Mouse (Mus musculus) kidney, postnatal 0 days (tissue): ENCODE results near the gene Tmem47. TPM values are rescaled to one million over a fixed set of nuclear protein-coding genes. Genes with fewer than 3 reads are reported as not detected.
A peak's percentile ranks its signal among the peaks of the same experiment; 100 is the strongest.

Experiments
- ATAC-seq: fragments of 200-750 bp; cut with Nextera tagmentation; replicated peaks from 2 replicates; pipeline ENCODE4 v1.8.0; 2017; ENCODE audit warnings: low read depth, moderate number of reproducible peaks, moderate TSS enrichment, moderate library complexity; ENCODE audit not compliant: low FRiP score
- DNase-seq: peaks from one replicate; pipeline ENCODE4 v3.0.0-alpha.2; 2016; ENCODE audit warnings: low spot score
- H3K27ac ChIP-seq: fragments of 300-500 bp; sonication (generic); 2 replicates; pipeline ENCODE4 v1.5.1; 2014; ENCODE audit warnings: mild to moderate bottlenecking
- H3K27me3 ChIP-seq: fragments of 300-500 bp; sonication (generic); 2 replicates; pipeline ENCODE4 v1.6.1; 2014; ENCODE audit warnings: low read length, mixed read lengths; ENCODE audit not compliant: insufficient read depth
- H3K36me3 ChIP-seq: fragments of 300-500 bp; sonication (generic); 2 replicates; pipeline ENCODE4 v1.6.1; 2014; ENCODE audit warnings: low read length, mixed read lengths; ENCODE audit not compliant: insufficient read depth
- H3K4me1 ChIP-seq: fragments of 300-500 bp; sonication (generic); replicated peaks from 2 replicates; pipeline ENCODE4 v1.6.1; 2014; ENCODE audit warnings: antibody characterized with exemption, low read length, mixed read lengths; ENCODE audit not compliant: insufficient read depth
- H3K4me2 ChIP-seq: fragments of 300-500 bp; sonication (generic); 2 replicates; pipeline ENCODE4 v1.6.1; 2014; ENCODE audit warnings: mild to moderate bottlenecking, low read length, moderate library complexity, mixed read lengths
- H3K4me3 ChIP-seq: fragments of 300-500 bp; sonication (generic); replicated peaks from 2 replicates; pipeline ENCODE4 v1.5.1; 2014; ENCODE audit warnings: low read depth, low read length
- H3K9ac ChIP-seq: fragments of 300-500 bp; sonication (generic); 2 replicates; pipeline ENCODE4 v1.6.1; 2014; ENCODE audit warnings: low read depth, low read length
- H3K9me3 ChIP-seq: fragments of 300-500 bp; sonication (generic); replicated peaks from 2 replicates; pipeline ENCODE4 v1.6.1; 2016; ENCODE audit warnings: low read length, inconsistent platforms, mixed read lengths
- CTCF ChIP-seq: IDR thresholded peaks from 2 replicates; pipeline ENCODE4 v1.5.1; 2016; ENCODE audit warnings: antibody characterized with exemption, low read depth, mild to moderate bottlenecking, moderate library complexity
- WGBS: fragments of 180-500 bp; shearing (Covaris S2); extraction: QIAGEN DNeasy Blood & Tissue Kit; methylation state at CpG from one replicate; pipeline ENCODE4 v1.1.7; 2014; 5-methylcytosine and 5-hydroxymethylcytosine counted together
- polyA plus RNA-seq: library from polyadenylated mRNA; unstranded; fragments of >200 nt; fragmentation: Nextera tagmentation; extraction: Ambion mirVana; gene quantifications from 2 replicates; pipeline ENCODE4 v1.2.1, GENCODE M21; 2015

Gene Tmem47
- polyA plus RNA-seq, result 12.1 and 12.8 TPM in 2 replicates

DNA sequence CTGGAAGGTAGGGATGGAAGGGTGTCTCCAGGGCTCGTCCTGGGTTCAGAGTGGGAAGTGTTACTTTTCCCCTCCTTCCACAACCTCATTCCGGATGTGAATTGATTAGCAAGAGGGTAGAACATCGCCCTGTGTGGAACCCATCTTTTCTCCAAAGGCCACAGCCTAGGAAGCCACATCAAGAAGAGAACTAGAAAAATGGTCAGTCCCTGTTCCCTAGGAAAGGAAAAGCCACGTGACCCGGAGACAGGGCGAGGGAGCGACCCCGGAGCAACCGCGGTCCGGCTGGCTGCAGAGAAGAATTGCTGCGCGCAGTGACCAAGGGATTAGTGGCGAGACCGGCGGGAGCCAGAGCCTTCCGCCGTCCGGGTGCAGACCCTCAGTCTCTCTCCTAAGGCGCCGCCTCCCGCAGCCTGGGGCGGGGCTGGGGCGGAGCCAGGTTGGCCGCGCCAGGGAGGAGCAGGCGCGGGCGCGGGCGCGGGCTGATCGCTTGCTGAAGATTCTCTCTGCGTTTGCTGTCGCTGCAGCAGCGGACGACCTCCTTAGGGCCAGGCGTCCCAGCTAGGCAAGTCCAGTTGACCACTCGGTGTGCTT, at the start of gene Tmem47:
Gene Tmem47 (plus strand): TSS at position 489 of the 594 bp plus-strand sequence.
- WGBS, result 12% methylated on average over 34 of the region's 39 CpGs
- Histone ChIP-seq H3K4me3 (peak within 1 kb of the TSS; percentile 58), H3K27ac (peak within 1 kb of the TSS; percentile 68), H3K9ac (peak within 1 kb of the TSS; percentile 67), H3K4me2 (peak within 1 kb of the TSS; percentile 66), H3K36me3 (no peaks in the 10 kb centered on the region), H3K27me3 (no peaks in the 10 kb centered on the region), H3K4me1 (no peaks in the 10 kb centered on the region), H3K9me3 (no peaks in the 10 kb centered on the region)
- ATAC-seq (peak; percentile 97), DNase-seq (peak; percentile 85)
- TF ChIP-seq CTCF, result no peak

DNA sequence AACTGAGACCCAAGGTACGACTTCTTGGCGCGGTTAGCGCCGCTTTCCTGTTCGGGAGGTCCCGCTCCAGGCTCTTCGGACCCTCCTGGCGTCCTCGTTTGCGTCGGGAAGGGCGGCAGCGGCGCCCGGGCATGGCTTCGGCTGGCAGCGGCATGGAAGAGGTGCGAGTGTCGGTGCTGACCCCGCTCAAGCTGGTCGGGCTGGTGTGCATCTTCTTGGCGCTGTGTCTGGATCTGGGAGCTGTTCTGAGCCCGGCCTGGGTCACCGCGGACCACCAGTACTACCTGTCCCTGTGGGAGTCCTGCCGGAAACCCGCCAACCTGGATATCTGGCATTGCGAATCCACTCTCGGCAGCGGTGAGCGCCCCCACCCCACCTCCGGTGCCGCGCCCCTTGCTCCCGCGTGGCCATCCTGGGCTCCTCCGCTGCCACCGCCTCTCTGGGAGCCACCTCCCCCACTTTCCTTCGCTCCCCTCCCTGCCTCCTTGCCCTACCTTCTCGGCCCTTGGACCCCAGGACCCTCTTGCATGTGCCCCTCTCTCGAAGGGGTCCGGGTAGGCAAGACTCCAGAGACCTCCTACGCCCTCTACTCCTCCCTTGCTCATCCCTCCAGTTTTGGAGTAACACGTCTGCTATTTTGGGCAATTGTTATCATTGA, 435 bp downstream of the Tmem47 start:
- peak; percentile 62 for ATAC-seq
- Histone ChIP-seq H3K27ac (peak overlapping the region; percentile 68), H3K36me3 (no peaks in the 10 kb centered on the region), H3K27me3 (no peaks in the 10 kb centered on the region), H3K4me2 (peak overlapping the region; percentile 66), H3K9ac (peak overlapping the region; percentile 67), H3K4me3 (peak overlapping the region; percentile 58), H3K9me3 (no peaks in the 10 kb centered on the region), H3K4me1 (no peaks in the 10 kb centered on the region)
- TF ChIP-seq CTCF, result no peak
- 28% methylated on average over 45 of the region's 45 CpGs for WGBS
- DNase-seq, result peak; percentile 2

DNA sequence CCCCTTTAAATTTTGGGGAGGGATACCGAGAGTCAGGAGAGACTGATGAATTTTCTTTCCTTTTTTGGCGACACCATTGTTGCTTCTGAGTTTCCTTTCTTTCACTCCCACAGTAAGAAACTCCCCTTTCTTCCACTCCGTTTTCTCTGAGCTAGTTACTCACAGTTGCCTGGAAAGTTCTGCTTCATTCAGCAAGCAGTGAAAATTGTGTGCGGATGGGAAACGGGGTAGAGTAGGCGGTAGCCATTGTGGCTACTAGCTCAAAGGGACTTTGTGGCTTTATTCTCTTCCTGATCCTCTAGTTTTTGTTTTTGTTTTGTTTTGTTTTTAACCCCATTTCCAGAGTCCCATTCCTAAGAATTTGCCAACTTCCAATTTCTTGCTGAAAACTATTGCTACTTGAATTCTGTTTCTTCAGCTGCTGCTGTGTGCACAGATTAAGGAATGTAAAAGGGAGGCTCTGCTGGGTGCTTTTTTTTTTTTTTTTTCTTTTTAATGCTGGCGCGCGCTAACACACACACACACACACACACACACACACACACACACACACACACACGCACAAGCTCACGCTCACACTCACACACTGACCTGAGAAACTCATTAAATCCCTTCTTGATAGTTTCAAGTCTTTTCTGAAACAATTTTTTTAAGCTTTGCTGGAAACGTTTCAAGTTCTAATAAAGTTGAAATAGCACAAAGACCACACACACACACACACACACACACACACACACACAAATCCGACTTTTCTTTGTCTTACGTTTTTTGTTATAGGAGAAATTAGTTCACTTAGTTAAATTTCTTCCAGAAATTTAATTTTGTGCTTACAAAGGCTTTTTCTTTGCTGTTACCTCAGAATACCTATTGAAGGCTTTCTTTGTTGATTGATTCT, 1.5 kb downstream of the Tmem47 start:
- Histone ChIP-seq H3K27ac (0 out of 2 replicates have a peak overlapping the region, but pooled peaks have one; percentile 57), H3K4me3 (peak overlapping the region; percentile 58), H3K4me1 (no peaks in the 10 kb centered on the region), H3K9ac (peak overlapping the region; percentile 27; the same call in 1 of the 2 replicates), H3K4me2 (peak overlapping the region; percentile 66), H3K36me3 (no peaks in the 10 kb centered on the region), H3K27me3 (no peaks in the 10 kb centered on the region), H3K9me3 (no peaks in the 10 kb centered on the region)
- ATAC-seq (no peak), DNase-seq (peak; percentile 61)
- no peak for TF ChIP-seq CTCF
- 19% methylated on average over 13 of the region's 14 CpGs for WGBS

DNA sequence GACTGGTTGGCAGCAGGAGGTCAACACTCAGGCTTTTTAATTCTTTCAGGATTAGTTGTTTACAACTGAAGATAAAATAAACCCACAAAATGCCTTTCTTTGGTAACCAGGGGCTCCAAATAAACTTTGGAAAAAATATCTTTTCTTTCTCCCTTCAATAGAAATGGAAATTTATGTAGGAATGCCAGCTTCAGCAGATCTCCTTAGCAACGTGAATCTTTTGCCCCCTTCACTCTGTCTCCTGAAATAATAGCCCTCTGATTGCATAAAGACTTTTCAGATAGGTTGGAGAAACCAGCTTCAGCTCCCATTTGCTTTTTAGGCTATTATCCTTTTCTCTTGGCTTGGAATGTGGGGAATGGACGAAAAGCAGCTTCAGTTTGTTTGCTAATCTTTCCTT, 2.2 kb downstream of the Tmem47 start:
- peak overlapping the region; percentile 58 for H3K4me3 ChIP-seq
- no peak overlapping the region for H3K27ac ChIP-seq
- DNase-seq, result peak; percentile 4
- no peaks in the 10 kb centered on the region for H3K4me1 ChIP-seq
- H3K4me2 ChIP-seq, result peak overlapping the region; percentile 66
- H3K27me3 ChIP-seq, result no peaks in the 10 kb centered on the region
- ATAC-seq, result no peak
- H3K36me3 ChIP-seq, result no peaks in the 10 kb centered on the region
- TF ChIP-seq CTCF, result no peak
- WGBS, result 14% methylated on average over 2 of the region's 2 CpGs
- no peak overlapping the region for H3K9ac ChIP-seq
- H3K9me3 ChIP-seq, result no peaks in the 10 kb centered on the region

DNA sequence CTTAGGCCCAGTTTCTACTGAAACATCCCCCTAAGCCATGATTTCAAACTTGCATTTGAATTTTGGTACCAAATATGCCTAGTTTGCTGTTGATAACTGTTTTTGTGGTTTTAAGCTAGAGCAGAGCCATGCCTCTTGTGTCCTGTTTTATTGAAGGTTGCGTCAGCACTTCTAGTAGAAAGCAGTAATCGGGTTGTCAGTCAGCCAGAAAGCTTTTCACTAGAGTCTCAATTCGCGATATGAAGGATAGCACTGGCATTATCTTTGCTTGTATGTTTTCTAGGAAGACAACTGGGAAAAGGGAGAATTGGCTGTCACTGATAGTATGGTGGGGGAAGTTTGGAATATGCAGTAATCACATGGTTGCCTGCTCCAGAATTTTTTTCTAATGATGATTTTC, 3.3 kb downstream of the Tmem47 start:
- no peak for TF ChIP-seq CTCF
- Histone ChIP-seq H3K4me2 (peak overlapping the region; percentile 66; the same call in 1 of the 2 replicates), H3K4me1 (no peaks in the 10 kb centered on the region), H3K36me3 (no peaks in the 10 kb centered on the region), H3K9ac (no peak overlapping the region), H3K9me3 (no peaks in the 10 kb centered on the region), H3K27me3 (no peaks in the 10 kb centered on the region), H3K4me3 (no peak overlapping the region), H3K27ac (no peak overlapping the region)
- ATAC-seq (no peak), DNase-seq (no peak)
- WGBS, result 72% methylated on average over 4 of the region's 4 CpGs

DNA sequence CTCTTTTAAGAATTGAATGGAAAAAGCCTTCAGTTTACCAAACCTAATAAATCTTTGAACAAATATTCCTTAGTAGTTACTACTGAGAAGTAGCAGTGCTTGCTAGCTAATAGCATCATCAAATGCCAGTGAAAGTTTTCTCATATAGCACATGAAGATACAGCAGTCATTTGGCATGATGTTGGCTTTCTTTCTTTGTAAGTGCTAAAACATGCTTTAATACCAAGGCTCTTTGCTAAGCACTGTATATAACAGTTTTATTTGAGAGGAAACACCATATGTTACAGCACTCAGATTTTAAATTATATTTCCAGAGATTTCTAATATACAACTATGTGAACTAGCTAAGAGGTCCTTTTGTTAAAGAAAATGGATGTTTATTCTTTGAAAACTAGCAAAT, 8.0 kb downstream of the Tmem47 start:
- DNase-seq, result no peak
- H3K4me1 ChIP-seq, result no peaks in the 10 kb centered on the region
- no peak for ATAC-seq
- TF ChIP-seq CTCF, result no peak
- H3K27ac ChIP-seq, result no peak overlapping the region
- H3K9ac ChIP-seq, result no peak overlapping the region
- no peak overlapping the region for H3K4me3 ChIP-seq
- no peak overlapping the region for H3K4me2 ChIP-seq
- no peaks in the 10 kb centered on the region for H3K9me3 ChIP-seq
- no peaks in the 10 kb centered on the region for H3K27me3 ChIP-seq
- no peaks in the 10 kb centered on the region for H3K36me3 ChIP-seq
